Mouse (Mus musculus) kidney, adult 2 months (tissue): ENCODE measurements around the gene Lrp2. TPM values are rescaled to one million over a fixed set of nuclear protein-coding genes. Genes with fewer than 3 reads are reported as not detected.

ENCODE experiments used
- DNase-seq: peaks from one replicate; pipeline ENCODE4 v3.0.0; 2021
- H3K27ac ChIP-seq: fragments of 200-500 bp; 2 replicates; pipeline ENCODE4 v1.5.1; 2012; ENCODE audit warnings: low read depth, low read length, control low read depth, inconsistent platforms; ENCODE audit not compliant: insufficient read depth
- H3K27me3 ChIP-seq: fragments of 200-500 bp; replicated peaks from 2 replicates; pipeline ENCODE4 v1.6.1; 2012; ENCODE audit warnings: mild to moderate bottlenecking, moderate library complexity, low read length, inconsistent platforms; ENCODE audit not compliant: control insufficient read depth, insufficient read depth
- H3K36me3 ChIP-seq: fragments of 200-500 bp; 2 replicates; pipeline ENCODE4 v1.6.1; 2012; ENCODE audit warnings: mild to moderate bottlenecking, moderate library complexity, low read length, inconsistent platforms; ENCODE audit not compliant: control insufficient read depth, insufficient read depth
- H3K4me1 ChIP-seq: fragments of 200-500 bp; 2 replicates; pipeline ENCODE4 v1.6.1; 2011; ENCODE audit warnings: low read length; ENCODE audit not compliant: control insufficient read depth, insufficient read depth
- H3K4me3 ChIP-seq: fragments of 200-500 bp; 2 replicates; pipeline ENCODE4 v1.5.1; 2011; ENCODE audit warnings: mild to moderate bottlenecking, low read depth, low read length, control low read depth; ENCODE audit not compliant: insufficient read depth
- CTCF ChIP-seq: fragments of 200-500 bp; conservative IDR thresholded peaks from 2 replicates; pipeline ENCODE4 v1.5.1; 2011; ENCODE audit warnings: low read depth, mild to moderate bottlenecking, control low read depth, low read length, moderate library complexity, mixed read lengths; ENCODE audit not compliant: insufficient read depth, insufficient read length
- POLR2A ChIP-seq: fragments of 200-500 bp; IDR thresholded peaks from one replicate; pipeline ENCODE4 v1.6.1; 2011; ENCODE audit warnings: low read depth, low read length, control low read depth
- WGBS: fragments of 180-500 bp; shearing (Covaris S2); methylation state at CpG from one replicate; pipeline ENCODE4 v1.1.7; 2018; 5-methylcytosine and 5-hydroxymethylcytosine counted together
- polyA plus RNA-seq: library from polyadenylated mRNA; depleted of rRNA; stranded (reverse); fragments of >200 nt; gene quantifications from 2 replicates; pipeline ENCODE4 v1.2.3, GENCODE M21; 2012

The Lrp2 gene
- polyA plus RNA-seq, 1 experiment, result 283 TPM

- 32% methylated on average over 4 of the region's 4 CpGs for WGBS
- no peak overlapping the region for H3K4me3 ChIP-seq
- TF ChIP-seq CTCF, result no peak
- no peak for TF ChIP-seq POLR2A
- H3K4me1 ChIP-seq, result peaks cover 13% of the 10 kb centered on the region; the same call in 1 of the 2 replicates
- H3K36me3 ChIP-seq, result no peaks in the 10 kb centered on the region; the same call in 1 of the 2 replicates
- DNase-seq, result peak; percentile 56
- no peaks in the 10 kb centered on the region for H3K27me3 ChIP-seq
- no peak overlapping the region for H3K27ac ChIP-seq
These were observed 25.6 kb downstream of the Lrp2 start for GRCm38 (mm10) chr2:69560221-69560620.

- H3K27me3 ChIP-seq, result no peaks in the 10 kb centered on the region
- H3K4me3 ChIP-seq, result no peak overlapping the region
- no peak for TF ChIP-seq CTCF
- no peak for TF ChIP-seq POLR2A
- H3K4me1 ChIP-seq, result peaks cover 11% of the 10 kb centered on the region; the same call in 1 of the 2 replicates
- 0 out of 2 replicates have a peak overlapping the region, but pooled peaks have one; percentile 19 for H3K27ac ChIP-seq
- H3K36me3 ChIP-seq, result no peaks in the 10 kb centered on the region
- WGBS, result 19% methylated on average over 15 of the region's 15 CpGs
- DNase-seq, result no peak
These were observed 26.5 kb downstream of the Lrp2 start for GRCm38 (mm10) chr2:69559380-69559779.

- Histone ChIP-seq H3K27me3 (no peaks in the 10 kb centered on the region), H3K4me1 (peaks cover 6% of the 10 kb centered on the region; the same call in 1 of the 2 replicates), H3K4me3 (no peak overlapping the region), H3K27ac (no peak overlapping the region), H3K36me3 (no peaks in the 10 kb centered on the region)
- no peak for DNase-seq
- 28% methylated on average over 7 of the region's 7 CpGs for WGBS
- no peak for TF ChIP-seq POLR2A
- TF ChIP-seq CTCF, result no peak
These were observed 29.2 kb downstream of the Lrp2 start for GRCm38 (mm10) chr2:69556686-69557085.

GRCm38 (mm10) chr2:69551639-69552038 is 34.2 kb downstream of the Lrp2 start:
- no peak for DNase-seq
- Histone ChIP-seq H3K4me3 (no peak overlapping the region), H3K27me3 (no peaks in the 10 kb centered on the region), H3K4me1 (peaks cover 6% of the 10 kb centered on the region; the same call in 1 of the 2 replicates), H3K36me3 (no peaks in the 10 kb centered on the region), H3K27ac (no peak overlapping the region)
- 50% methylated on average over 5 of the region's 5 CpGs for WGBS
- TF ChIP-seq POLR2A (no peak), CTCF (no peak)

GRCm38 (mm10) chr2:69546823-69547222 is 39.0 kb downstream of the Lrp2 start:
- Histone ChIP-seq H3K27me3 (no peaks in the 10 kb centered on the region), H3K4me1 (peaks cover 15% of the 10 kb centered on the region; the same call in 1 of the 2 replicates), H3K36me3 (no peaks in the 10 kb centered on the region; the same call in 1 of the 2 replicates), H3K27ac (no peak overlapping the region), H3K4me3 (no peak overlapping the region)
- no peak for TF ChIP-seq POLR2A
- no peak for TF ChIP-seq CTCF
- DNase-seq, result no peak
- 66% methylated on average over 11 of the region's 11 CpGs for WGBS

GRCm38 (mm10) chr2:69536018-69536417 is 49.8 kb downstream of the Lrp2 start:
- Histone ChIP-seq H3K4me1 (no peaks in the 10 kb centered on the region), H3K4me3 (no peak overlapping the region), H3K27ac (no peak overlapping the region), H3K36me3 (peaks cover 5% of the 10 kb centered on the region), H3K27me3 (no peaks in the 10 kb centered on the region)
- TF ChIP-seq POLR2A (no peak), CTCF (no peak)
- 71% methylated on average over 7 of the region's 7 CpGs for WGBS
- no peak for DNase-seq

- no peaks in the 10 kb centered on the region for H3K27me3 ChIP-seq
- no peak for DNase-seq
- H3K36me3 ChIP-seq, result peaks cover 4% of the 10 kb centered on the region
- H3K27ac ChIP-seq, result no peak overlapping the region
- H3K4me1 ChIP-seq, result no peaks in the 10 kb centered on the region
- no peak overlapping the region for H3K4me3 ChIP-seq
- 54% methylated on average over 3 of the region's 3 CpGs for WGBS
- TF ChIP-seq CTCF (no peak), POLR2A (no peak)
These were observed 54.3 kb downstream of the Lrp2 start for GRCm38 (mm10) chr2:69531528-69532055.
